Mouse (Mus musculus) left cerebral cortex, adult 18-20 months (tissue): ENCODE measurements at regions not wholly inside any gene's neighbourhood (a gene's known extent, or its start where the extent isn't known, plus 50 kb on each side); places are given as distances from the start of the nearest gene placed in this dataset.
A peak's percentile ranks its signal among the peaks of the same experiment; 100 is the strongest.

Experiments used
- DNase-seq, 2 experiments: peaks; one replicate each; pipeline ENCODE4 v3.0.0; 2021 to 2022; ENCODE audit warnings: low spot score in 2 of 2, mixed read lengths in 1 of 2

DNA sequence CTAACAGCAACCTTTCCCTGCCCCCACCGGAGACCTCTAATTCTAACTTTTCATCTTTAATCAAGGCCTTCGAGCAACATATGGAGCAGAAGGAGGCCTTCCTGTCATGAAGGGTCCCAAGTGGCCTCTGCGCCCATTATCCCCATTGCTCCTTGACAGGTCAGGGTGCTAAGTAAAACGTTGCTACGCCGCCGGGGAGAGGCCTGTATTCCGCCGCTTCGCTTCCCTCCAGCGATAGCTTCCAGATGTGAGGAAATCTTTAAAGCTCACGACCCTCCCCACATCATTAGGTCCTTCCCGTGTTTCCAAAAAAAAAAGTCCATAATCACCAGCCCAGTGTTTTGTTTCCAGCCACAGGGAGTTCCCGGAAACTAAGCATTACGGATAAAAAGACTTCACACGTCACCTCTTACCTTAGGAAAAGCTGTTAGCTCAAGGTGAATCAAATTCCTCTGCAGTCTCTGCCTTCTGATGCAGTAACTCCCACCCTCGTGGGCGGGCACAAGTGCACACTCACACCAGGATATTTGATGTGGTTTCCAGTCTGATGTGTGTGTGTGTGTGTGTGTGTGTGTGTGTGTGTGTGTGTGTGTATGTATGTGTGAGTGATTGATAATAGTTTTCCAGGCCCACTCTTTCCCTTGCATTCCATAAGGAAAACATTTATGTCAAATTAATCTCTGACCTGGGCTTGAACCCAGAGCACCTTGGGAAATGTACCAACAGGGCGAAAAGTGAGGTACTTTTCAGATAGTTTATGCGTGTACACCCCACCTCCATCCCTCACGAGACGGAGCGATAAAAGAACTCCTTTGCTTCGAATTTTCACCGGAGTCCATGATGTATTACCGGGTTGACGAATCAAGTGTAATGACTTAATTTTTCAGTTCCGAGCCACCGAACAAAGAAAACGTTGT lies 107.5 kb downstream of the Gm45692 start:
- DNase-seq: no peak

DNA sequence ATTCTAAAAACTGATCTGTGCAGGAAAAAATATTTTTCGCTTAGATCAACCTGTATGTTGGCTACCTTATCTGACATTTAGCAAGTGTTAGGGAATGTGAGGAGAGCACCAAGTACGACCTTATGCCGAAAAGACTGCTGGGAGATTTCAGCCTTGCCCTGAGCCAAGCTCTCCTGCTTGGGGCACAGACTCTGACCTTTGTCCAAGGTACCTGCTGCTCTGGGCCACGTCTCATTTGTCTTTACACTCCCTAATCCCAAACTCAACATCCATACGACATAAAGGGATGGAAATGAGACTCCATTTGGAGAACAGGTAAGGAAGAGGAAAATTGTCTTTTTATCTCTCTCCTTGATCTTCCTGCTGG lies 108.2 kb downstream of the Gm45692 start:
- no peak for DNase-seq

DNA sequence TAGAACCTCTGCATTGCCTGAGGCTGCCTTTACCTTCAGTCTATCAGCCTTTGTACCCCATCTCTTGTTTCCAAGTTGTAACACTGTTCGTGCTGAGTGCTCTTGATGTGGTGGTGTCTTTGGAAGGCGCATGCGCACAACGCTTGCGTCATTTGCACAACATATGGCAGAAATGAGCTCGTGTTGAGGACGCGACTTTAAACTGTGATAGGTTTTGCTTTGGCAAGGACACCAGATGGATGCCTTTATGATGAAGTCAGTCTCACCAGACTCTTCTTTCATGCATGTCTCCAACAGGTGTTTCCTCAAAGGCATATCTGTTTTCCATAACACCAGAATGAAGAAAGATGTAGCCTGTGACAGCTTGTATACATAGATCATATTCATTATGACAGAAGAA lies 110.2 kb downstream of the Gm45692 start:
- DNase-seq: no peak

DNA sequence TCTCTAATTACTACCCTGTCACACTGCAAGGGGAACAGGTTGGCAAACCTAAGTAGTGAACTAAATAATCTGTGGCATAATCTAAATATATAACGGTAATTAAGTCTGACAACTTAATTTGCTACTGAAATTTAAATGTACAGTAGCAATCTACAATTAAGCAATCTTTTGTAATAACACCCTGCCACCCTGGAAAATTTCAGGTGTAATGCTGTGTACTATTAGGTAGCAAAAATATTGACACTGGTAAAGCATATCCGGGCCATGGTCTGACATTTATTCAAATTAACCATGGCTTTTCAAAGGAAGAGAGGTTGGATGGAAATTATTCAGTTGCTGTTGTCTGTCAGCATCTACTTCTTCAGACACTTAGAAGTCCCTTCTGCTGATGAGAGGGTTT lies 119.7 kb downstream of the Gm45692 start:
- no peak for DNase-seq

DNA sequence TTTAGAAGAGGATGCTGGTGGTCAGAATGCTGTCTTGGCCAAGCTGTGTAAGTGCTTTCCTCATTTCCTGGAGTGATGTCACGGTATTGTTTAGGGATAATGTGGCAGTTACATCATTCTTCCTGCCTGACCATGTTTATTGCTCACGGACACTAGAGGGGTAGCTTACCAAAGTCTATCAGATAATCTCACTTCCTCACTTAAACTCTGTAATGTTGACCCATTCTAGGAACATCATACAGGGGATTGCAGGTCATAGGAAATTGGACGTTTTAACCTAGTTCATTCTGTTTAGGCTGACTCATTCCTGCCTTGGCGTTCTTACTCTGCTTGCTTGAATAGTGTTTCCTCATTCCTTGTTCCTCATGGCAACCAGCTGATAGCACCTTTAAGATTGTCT lies 120.3 kb downstream of the Gm45692 start:
- DNase-seq: no peak

DNA sequence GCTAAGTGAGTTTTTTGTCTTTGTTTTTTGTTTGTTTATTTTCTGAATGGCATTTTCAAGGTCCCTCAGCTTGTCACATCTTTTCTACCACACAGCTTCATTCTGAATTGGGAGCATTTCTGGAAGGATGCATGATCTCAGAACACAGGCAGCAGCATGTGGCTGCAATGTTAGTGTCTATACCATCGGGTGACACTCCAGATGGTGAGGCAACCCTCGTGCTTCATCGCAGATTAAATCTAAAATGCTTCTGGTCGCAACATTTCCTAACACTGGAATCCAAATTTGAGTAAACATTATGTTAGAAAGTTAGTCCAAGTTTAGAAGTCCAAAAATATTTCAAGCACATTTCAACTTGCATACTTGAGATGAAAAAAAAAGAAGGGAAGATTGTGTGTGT lies 124.4 kb downstream of the Gm45692 start:
- DNase-seq: peak in 1 of 2 experiments; percentile 29

DNA sequence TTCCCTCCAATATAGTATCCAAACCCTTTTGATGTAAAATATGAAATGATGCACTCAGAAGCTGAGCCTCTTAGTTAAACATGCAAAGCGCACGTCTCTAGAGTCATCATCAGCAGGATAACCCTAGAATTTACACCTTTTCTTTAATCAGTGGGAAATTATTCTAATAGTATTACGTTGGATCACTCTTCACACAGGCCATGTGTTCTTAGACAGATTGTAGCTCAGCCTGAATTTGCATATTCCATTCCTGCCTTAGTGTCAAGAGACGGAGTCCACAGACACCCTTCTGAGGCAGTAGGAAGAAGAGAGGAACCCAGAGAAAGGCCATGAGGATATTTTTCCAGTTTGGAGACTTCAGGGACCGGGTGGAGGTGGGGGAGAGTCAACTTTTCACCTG lies 125.0 kb downstream of the Gm45692 start:
- DNase-seq: no peak

DNA sequence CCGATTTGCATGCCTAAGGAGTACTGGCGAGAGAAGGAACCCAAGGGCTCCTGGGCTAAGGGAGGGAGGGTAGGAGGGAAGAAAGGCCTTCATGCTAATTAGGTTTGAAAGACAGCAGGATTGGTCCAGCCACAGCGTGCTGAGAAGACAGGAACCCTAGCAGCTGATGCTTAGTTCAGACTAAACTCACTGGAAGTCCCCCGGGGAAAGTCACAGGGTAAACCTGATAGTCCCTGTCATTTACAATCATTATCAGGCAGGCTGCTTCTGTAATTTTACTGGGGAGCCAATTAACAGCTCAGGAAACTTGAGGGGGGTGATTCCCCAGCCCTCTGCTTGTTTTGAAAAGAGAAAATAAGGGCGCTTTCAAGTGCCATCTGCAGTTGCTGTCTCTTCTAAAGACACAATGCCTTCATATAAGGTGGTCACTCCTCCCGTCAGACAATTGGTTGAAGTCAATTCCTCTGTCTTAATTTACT lies 135.9 kb downstream of the Gm45692 start:
- no peak for DNase-seq

DNA sequence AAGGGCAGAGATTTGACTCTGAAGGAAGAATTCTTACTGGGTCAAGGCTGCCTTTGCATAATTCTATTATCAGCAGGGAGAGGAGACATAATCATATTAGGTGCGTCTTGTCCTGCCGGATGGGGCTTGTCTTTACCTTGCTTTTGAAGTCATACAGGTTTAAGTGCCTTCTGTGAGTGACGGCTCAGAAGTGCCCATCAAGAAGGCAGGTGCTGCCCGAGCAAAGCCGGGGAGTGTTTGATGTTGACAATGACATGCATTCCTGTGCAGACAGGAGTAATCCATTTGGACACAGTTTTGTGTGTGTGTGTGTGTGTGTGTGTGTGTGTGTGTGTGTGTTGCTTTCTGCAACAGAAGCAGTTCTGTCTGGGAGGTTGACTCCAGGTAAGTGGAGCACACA lies 141.0 kb downstream of the Gm45692 start:
- no peak for DNase-seq

DNA sequence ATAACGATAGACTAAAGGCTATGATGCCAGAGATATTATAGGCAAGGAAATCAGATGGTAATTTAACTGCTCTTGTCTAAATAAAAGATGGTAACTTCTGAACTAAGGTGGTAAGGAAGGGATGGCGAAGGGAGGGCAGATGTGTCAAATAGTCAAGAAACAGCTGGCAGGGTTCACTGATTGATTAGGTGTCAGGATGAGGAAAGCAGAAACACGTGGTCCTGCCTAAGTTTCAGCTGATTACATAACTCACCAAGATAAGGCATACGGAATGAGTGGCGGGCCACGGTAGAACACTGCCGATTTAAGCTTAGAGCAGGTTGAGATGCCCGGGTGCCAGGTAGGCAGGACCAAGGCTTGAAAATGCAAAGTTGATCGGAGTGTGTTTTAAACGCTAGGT lies 143.2 kb downstream of the Gm45692 start:
- DNase-seq: no peak

DNA sequence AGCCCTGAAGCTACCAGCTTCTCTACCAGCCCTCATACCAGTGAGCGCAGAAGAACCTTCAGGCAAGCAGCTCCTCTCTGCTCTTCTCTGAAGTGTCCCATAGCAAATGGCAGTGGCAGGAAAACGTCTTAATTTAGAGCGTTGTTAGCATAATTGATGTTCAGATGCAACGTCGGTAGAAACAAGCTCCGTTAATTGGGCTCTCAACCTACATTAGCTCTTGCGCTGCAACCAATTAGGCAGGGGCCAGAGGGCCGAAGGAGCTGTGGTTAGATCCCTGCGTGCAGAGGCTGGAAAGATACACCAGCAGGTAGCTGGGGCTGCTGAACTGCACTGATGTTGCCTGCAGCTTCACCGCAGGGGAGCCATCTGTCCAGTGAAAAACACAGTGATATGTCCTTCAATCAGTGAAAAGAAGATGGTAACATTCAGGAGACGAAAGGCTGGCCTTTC lies 145.6 kb downstream of the Gm45692 start:
- no peak for DNase-seq

DNA sequence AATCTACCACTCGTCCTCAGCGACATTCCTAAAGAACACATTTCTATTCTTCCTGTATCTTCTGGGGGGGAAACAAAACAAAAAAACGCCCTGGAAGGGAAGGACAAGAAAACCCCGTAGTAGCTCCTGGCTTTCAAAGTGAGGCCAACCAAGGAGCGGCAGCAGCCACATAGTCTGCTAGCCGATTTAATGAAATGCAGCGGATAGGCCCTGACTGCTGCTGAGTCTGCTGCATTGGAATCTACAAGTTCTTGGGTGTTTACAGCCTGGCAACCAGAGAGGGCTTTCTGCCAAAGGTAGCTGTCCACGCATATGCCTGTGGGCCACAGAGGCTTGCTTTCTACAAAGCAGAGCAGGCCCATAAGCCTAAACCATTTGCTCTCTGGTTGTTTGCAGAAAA lies 146.0 kb downstream of the Gm45692 start:
- no peak for DNase-seq

DNA sequence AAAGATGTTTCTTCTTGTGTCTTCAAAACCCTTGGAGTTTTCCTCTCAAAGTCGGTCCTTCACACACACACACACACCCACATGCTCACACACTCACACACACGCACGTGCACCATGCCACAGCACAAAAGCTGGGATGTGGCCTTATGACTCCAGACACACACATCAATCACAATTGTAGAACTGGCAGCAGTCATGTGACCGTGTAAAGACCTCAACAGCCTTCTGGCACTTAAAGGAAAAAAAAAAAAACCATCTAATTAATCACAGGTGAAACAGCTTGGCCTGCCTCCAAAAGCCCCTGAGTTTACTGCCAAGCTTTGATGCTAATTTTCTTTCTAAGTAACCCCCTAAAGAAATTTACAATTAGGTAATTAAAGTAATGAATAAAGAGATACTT lies 147.1 kb downstream of the Gm45692 start:
- no peak for DNase-seq

DNA sequence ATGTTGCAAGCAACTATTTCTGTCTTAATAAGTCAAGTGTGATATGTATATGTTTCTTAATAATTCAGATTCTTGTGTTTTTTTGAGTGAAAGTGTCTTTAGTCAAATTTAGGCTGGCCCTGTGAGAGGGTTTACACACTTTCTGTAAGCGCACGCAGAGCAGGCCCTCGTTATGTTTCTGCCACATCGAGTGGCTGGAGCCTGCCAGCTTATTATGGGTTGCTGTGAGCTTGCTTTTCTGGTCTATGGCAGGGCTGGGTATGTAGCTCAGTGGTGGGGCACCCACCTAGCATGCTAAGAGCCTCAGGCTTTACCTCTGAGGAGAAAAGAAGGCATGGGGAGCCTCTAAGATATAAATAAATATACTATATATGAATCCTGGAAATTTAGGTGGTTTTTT lies 148.2 kb downstream of the Gm45692 start:
- no peak for DNase-seq

DNA sequence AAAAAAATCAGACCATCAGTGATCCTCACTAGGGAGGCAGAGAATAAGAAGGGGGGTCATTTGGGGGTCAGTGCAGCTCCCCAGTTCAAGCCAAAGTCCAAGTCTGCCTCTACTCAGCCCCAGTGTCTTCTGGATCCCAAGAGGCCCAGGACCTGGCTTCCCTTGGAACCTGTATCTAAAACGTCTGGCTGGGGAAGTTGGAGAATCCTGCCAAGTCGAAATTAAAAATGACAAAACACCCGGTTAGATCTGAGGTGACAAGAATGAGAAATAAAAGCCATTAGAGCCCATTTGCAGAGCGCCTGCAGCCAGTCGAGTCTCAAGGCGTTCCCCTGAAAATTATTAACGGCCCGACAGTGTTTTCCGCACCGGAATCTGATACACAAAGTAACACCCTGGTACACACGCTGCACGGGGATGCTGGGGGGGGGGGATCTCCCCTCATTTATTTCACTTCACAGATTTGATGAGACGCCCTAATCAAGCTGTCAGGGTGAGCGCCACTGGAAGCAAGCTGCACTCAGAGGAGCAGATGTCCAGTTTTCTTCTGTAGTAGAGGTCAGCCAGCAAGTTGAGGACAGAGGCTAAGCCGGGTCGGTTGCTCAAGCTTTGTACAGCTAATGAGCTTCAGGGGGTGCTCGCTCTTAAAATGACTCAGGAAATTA lies 149.5 kb downstream of the Gm45692 start:
- DNase-seq: no peak

DNA sequence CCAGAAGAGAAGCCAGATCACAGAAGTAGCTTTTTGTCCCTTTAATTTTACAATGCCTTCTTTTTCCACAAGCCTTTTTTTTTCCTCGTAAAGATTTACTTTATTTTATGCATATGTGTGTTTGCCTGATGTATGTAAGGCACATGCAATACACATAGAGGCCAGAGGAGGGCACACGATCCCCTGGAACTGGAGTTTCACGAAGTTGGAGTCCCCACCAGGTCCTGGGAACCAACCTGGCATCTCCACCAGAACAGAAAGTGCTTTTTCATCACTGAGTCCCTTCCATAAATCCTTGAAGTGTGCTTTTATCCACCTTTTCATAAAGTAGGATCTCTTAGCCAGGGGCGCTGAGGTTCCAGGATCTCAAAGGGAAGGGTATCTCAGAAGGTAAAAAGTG lies 152.8 kb downstream of the Gm45692 start:
- DNase-seq: no peak

DNA sequence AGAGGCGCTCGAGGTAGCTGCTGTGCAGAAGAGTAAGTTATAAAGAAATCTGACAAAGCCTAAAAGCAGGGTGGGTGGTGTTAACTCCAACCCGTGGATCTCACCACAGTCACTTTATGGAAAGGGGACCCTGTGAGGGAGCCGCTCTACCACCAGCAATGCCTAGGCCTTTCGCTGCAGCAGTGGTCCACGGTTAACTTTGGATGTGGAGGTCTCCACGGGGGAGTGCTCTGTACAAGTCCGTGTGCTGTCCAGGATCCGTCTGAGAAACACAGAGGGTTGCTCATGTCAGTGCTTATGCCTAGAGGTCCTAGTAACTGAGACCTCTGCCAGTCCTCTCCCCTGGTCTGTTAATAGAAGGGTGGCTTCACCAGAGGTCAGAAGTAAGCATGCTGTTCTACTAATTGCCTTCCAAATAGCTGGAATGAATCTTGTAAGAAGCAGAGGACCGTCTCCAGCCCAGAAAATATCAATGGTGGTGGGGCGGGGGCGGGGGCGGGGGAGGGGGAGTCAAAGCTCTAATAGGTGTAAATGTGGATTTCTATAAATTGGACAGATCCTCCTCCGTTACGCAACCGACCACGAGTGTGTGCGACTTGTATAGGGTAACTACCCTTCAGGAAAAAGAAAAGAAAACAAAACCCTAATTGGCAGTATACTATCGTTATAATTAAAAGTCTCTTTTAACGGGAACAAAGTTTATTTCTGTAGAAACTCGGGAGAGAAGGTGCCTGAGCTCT lies 153.5 kb downstream of the Gm45692 start:
- DNase-seq: no peak

DNA sequence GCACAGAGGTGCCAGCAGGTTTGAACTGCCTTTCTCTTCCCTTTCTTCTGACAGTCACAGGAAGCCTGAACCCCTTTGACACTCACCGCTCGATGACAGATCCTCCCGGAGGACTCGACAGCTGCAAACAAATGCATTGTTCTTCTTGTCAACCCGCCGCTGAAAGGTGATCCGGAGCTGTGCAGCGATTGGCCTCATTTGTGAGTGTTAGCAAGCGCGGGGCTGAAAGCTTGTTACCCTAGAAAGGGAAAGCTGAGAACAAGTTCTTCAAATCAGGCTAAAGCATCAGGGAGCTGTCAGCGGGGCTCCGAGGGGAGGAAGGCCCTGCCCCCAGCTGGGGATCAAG lies 154.1 kb downstream of the Gm45692 start:
- DNase-seq: no peak

DNA sequence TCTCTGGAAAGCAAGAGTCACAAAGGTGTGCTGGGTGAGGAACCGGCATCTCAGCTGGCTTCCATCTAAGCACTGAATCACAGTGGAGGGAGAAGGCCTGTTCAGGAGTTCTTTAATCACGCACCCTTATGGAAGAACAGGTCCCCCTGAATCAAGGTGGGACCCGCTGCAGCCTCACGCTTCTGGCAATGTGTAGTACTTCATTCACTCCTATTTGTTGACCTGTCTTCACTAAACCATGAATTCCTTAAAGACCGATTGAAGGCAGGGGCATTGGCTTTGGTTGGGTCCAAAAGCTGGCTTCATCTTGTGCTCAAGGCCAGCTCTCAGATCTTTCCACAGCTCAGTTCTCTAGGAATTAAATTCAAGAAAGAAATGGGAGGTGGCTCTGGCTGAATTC lies 154.5 kb downstream of the Gm45692 start:
- no peak for DNase-seq

DNA sequence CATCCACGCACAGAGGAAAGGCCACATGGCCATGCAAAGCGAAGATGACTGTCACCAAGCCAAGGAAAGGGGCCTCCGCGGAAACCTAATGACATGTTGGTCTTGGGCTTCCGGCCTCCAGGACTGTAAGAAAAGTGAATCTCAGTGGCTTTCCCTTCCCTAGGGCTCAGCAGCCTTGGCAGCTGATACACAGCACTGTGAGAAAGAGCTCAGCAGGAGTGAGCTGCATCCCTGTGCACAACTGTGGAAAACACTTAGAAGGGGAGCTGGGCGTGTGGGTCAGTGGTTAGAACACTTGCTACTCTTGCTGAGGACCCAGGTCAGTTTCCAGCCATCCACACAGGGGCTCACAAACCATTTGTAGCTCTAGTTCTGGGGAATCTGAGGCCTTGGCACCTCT lies 155.1 kb downstream of the Gm45692 start:
- DNase-seq: no peak

DNA sequence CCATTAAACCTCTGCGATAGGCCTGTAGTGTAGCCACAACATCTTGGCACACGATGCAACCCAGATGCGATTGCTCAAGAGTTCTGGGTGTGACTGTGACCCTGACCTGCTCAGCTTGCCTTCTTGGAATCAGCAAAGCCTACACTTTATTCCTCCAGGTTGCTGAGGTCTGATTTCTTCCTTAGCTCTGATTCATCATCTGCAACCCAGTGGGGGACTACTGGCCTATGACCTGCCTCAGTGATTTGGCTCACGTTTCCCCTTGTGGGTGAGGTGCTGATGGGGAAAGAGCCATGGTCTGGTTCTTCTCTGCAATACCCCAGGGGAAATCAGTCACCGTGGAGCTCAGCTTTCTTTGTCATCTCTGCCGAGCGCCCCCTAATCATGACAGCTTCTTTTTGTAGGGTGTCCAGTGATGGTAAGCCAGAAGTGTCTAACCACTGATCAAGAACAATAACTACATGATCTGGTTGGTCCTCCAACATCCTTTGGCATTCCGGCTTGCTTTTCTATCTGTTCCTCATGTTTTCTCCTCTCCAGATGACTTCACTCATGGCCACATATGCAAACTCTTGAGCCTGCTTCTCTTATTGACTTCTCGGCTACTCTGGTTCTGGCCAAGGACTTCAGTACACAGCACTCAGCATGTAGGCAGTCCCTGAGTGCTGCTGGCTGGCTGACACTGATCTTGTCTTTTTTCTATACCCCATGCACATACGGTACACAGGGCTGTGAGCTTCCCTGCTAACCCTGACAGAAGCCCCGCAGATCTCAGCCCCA lies 163.0 kb downstream of the Gm45692 start:
- no peak for DNase-seq
